Mouse (Mus musculus) lung, postnatal 0 days (tissue): ENCODE measurements around the gene Arhgdia. TPM values are rescaled to one million over a fixed set of nuclear protein-coding genes. Genes with fewer than 3 reads are reported as not detected.

Source experiments
- ATAC-seq: fragments of 200-750 bp; cut with Nextera tagmentation; 2 replicates; pipeline ENCODE4 v1.8.0; 2017; ENCODE audit warnings: moderate library complexity
- DNase-seq: peaks from one replicate; pipeline ENCODE4 v3.0.0-alpha.2; 2016; ENCODE audit warnings: low spot score
- H3K27ac ChIP-seq: fragments of 300-500 bp; sonication (generic); 2 replicates; pipeline ENCODE4 v1.5.1; 2014; ENCODE audit warnings: antibody characterized with exemption, mild to moderate bottlenecking, low read length, mixed read lengths
- H3K27me3 ChIP-seq: fragments of 300-500 bp; sonication (generic); replicated peaks from 2 replicates; pipeline ENCODE4 v1.6.1; 2014; ENCODE audit warnings: low read length, mixed read lengths; ENCODE audit not compliant: insufficient read depth
- H3K36me3 ChIP-seq: fragments of 300-500 bp; sonication (generic); 2 replicates; pipeline ENCODE4 v1.6.1; 2014; ENCODE audit warnings: low read length, mixed read lengths; ENCODE audit not compliant: insufficient read depth
- H3K4me1 ChIP-seq: fragments of 300-500 bp; sonication (generic); 2 replicates; pipeline ENCODE4 v1.6.1; 2014; ENCODE audit warnings: antibody characterized with exemption, low read depth, low read length, mixed read lengths; ENCODE audit not compliant: insufficient read depth
- H3K4me2 ChIP-seq: fragments of 300-500 bp; sonication (generic); replicated peaks from 2 replicates; pipeline ENCODE4 v1.6.1; 2014; ENCODE audit warnings: low read depth, mild to moderate bottlenecking, low read length, moderate library complexity, mixed read lengths
- H3K4me3 ChIP-seq: fragments of 300-500 bp; sonication (generic); 2 replicates; pipeline ENCODE4 v1.5.1; 2014; ENCODE audit warnings: low read depth, low read length
- H3K9ac ChIP-seq: fragments of 300-500 bp; sonication (generic); replicated peaks from 2 replicates; pipeline ENCODE4 v1.6.1; 2014; ENCODE audit warnings: low read depth, mild to moderate bottlenecking
- H3K9me3 ChIP-seq: fragments of 300-500 bp; sonication (generic); 2 replicates; pipeline ENCODE4 v1.6.1; 2016; ENCODE audit warnings: low read length, mixed read lengths
- CTCF ChIP-seq: IDR thresholded peaks from 2 replicates; pipeline ENCODE4 v1.5.1; 2016; ENCODE audit warnings: antibody characterized with exemption, mild to moderate bottlenecking
- EP300 ChIP-seq: IDR thresholded peaks from 2 replicates; pipeline ENCODE4 v1.6.1; 2016; ENCODE audit warnings: antibody characterized with exemption, mild to moderate bottlenecking, control low read depth
- WGBS: fragments of 180-500 bp; shearing (Covaris S2); extraction: QIAGEN DNeasy Blood & Tissue Kit; methylation state at CpG from one replicate; pipeline ENCODE4 v1.1.7; 2014; 5-methylcytosine and 5-hydroxymethylcytosine counted together
- polyA plus RNA-seq: library from polyadenylated mRNA; unstranded; fragments of >200 nt; fragmentation: Nextera tagmentation; extraction: Ambion mirVana; gene quantifications from 2 replicates; pipeline ENCODE4 v1.2.1, GENCODE M21; 2015

Arhgdia gene
- polyA plus RNA-seq, 1 experiment from 2014 or later: 512 TPM

DNA sequence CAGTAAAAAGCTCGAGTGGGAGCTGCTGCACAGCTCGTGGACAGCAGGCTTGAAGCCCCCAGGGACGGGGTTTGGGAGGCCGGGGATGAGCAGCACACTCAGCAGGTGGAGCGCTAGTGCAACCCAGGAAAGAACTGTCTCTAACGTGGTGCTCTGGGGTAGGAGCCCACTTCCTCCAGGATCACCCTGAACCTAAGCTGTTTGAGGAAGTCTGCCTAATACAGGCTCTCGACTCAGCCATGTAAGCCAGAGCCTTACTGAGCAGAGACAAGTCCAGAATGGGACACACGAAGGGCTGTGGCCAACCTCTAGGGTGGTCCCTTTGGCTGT, 42.5 kb downstream of the Arhgdia start:
- Histone ChIP-seq H3K9ac (no peak overlapping the region), H3K36me3 (peaks cover 13% of the 10 kb centered on the region; the same call in 1 of the 2 replicates), H3K4me3 (no peak overlapping the region), H3K27ac (peak overlapping the region; percentile 71), H3K4me1 (peaks cover 4% of the 10 kb centered on the region; the same call in 1 of the 2 replicates), H3K9me3 (no peaks in the 10 kb centered on the region), H3K4me2 (no peak overlapping the region), H3K27me3 (no peaks in the 10 kb centered on the region)
- DNase-seq: no peak
- ATAC-seq: no peak
- 39% methylated on average over 8 of the region's 8 CpGs for WGBS
- no peak for TF ChIP-seq EP300

DNA sequence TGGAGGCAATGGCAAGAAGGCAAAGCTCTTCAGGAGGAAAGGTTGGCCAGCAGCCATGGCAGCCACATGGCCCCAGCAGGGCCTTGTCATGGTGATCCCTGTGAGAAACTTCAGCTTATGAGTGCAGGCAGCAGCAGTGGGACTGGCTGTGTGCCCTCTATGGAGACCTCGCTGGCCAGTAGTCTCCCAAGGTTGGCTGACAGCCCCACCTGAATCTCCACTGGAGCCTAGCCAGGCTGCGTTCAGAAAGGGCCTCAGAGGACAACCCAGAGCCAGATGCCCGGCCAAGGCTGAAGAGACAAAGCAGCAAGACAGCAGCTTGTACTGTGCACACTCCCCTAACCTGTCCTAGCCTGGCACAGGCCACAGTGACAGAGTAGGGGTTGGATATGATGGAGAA, 42.9 kb downstream of the Arhgdia start:
- no peak for TF ChIP-seq CTCF
- TF ChIP-seq EP300: no peak
- ATAC-seq (0 out of 2 replicates have a peak, but pooled peaks have one; percentile 2), DNase-seq (peak; percentile 69)

GRCm38 (mm10) chr11:120535804-120536203, 45.6 kb downstream of the Arhgdia start:
- peaks cover 21% of the 10 kb centered on the region for H3K27me3 ChIP-seq
- no peaks in the 10 kb centered on the region for H3K36me3 ChIP-seq
- peaks cover 5% of the 10 kb centered on the region; the same call in 1 of the 2 replicates for H3K4me1 ChIP-seq
- H3K4me3 ChIP-seq: no peak overlapping the region
- H3K4me2 ChIP-seq: no peak overlapping the region
- TF ChIP-seq EP300: no peak
- TF ChIP-seq CTCF: no peak
- no peak overlapping the region for H3K27ac ChIP-seq
- H3K9me3 ChIP-seq: no peaks in the 10 kb centered on the region
- H3K9ac ChIP-seq: no peak overlapping the region
- DNase-seq: no peak
- no peak for ATAC-seq
- whole genome bisulfite sequencing: 73% methylated on average over 3 of the region's 3 CpGs

More for the DNA sequence above, 42.9 kb downstream of the Arhgdia start:
- no peaks in the 10 kb centered on the region for H3K9me3 ChIP-seq
- H3K4me3 ChIP-seq: no peak overlapping the region
- H3K4me2 ChIP-seq: no peak overlapping the region
- 37% methylated on average over 3 of the region's 3 CpGs for WGBS
- no peaks in the 10 kb centered on the region for H3K27me3 ChIP-seq
- H3K9ac ChIP-seq: no peak overlapping the region
- H3K27ac ChIP-seq: peak overlapping the region; percentile 71
- peaks cover 9% of the 10 kb centered on the region; the same call in 1 of the 2 replicates for H3K36me3 ChIP-seq
- H3K4me1 ChIP-seq: peaks cover 4% of the 10 kb centered on the region; the same call in 1 of the 2 replicates

DNA sequence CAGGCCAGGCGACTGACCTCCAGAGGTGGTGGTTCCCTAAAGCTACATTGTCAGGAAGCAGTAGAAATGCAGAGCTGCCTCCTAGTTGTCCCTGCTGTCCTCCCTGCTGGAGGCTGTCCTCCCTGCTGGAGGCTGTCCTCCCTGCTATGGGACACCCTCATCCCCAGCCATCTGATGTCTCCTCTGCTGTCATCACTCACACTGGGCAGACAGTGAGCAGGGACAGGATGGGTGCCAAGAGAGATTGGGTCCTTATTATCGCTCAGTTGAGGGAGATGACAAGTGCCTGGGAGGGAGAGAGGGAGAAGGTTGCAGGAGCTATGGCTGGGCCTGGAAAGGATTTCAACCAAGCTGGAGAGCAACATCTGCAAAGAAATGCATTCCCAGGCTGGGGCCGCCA, 46.3 kb downstream of the Arhgdia start:
- TF ChIP-seq CTCF (no peak), EP300 (no peak)
- H3K27ac ChIP-seq: no peak overlapping the region
- 66% methylated on average over 3 of the region's 3 CpGs for WGBS

DNA sequence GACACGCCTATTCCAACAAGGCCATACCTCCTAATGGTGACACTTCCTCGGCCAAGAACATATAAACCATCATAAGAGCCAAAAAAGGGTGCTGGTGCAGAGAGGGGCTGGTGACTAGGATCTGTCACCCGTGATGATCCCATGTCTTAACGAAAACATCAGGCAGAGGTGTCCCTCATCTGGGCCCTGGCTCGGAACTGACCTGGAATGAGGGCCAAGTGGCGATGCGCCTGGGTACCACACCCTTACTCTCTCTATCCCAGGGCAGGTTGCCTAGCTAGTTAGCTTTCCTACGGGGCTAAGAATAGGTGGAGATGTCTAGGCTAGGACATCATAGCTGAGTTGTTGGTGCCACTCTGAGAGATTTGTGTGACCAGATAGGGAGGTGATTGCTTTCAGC, 47.3 kb downstream of the Arhgdia start:
- no peak for DNase-seq
- Histone ChIP-seq H3K4me1 (peaks cover 5% of the 10 kb centered on the region; the same call in 1 of the 2 replicates), H3K27ac (no peak overlapping the region), H3K27me3 (peaks cover 37% of the 10 kb centered on the region), H3K9ac (no peak overlapping the region), H3K36me3 (no peaks in the 10 kb centered on the region), H3K4me3 (no peak overlapping the region), H3K9me3 (no peaks in the 10 kb centered on the region), H3K4me2 (no peak overlapping the region)
- WGBS: 76% methylated on average over 8 of the region's 8 CpGs
- TF ChIP-seq EP300: no peak
- no peak for TF ChIP-seq CTCF
- ATAC-seq: no peak

More for the DNA sequence above, 46.3 kb downstream of the Arhgdia start:
- H3K36me3 ChIP-seq: no peaks in the 10 kb centered on the region
- H3K4me1 ChIP-seq: peaks cover 6% of the 10 kb centered on the region; the same call in 1 of the 2 replicates
- H3K9me3 ChIP-seq: no peaks in the 10 kb centered on the region
- H3K4me3 ChIP-seq: no peak overlapping the region
- no peak overlapping the region for H3K9ac ChIP-seq
- peaks cover 28% of the 10 kb centered on the region for H3K27me3 ChIP-seq
- DNase-seq (no peak), ATAC-seq (no peak)
- no peak overlapping the region for H3K4me2 ChIP-seq

GRCm38 (mm10) chr11:120531646-120532045, 49.8 kb downstream of the Arhgdia start:
- no peak overlapping the region for H3K9ac ChIP-seq
- WGBS: 22% methylated on average over 9 of the region's 9 CpGs

More at GRCm38 (mm10) chr11:120531646-120532045, 49.8 kb downstream of the Arhgdia start:
- no peak for ATAC-seq
- no peak for TF ChIP-seq CTCF
- TF ChIP-seq EP300: no peak
- Histone ChIP-seq H3K27me3 (peaks cover 37% of the 10 kb centered on the region), H3K27ac (no peak overlapping the region), H3K36me3 (no peaks in the 10 kb centered on the region), H3K4me3 (no peak overlapping the region), H3K9me3 (no peaks in the 10 kb centered on the region), H3K4me2 (no peak overlapping the region), H3K4me1 (peaks cover 5% of the 10 kb centered on the region; the same call in 1 of the 2 replicates)
- DNase-seq: no peak
